Mouse (Mus musculus) bone marrow macrophage, adult 2 months (primary cell): ENCODE measurements around the gene Sertad3.

Experiments used
- CTCF ChIP-seq: IDR thresholded peaks from 2 replicates; pipeline ENCODE4 v1.5.1; 2012; ENCODE audit warnings: low read depth, mild to moderate bottlenecking, low read length, moderate library complexity
- POLR2A ChIP-seq: IDR thresholded peaks from 2 replicates; pipeline ENCODE4 v1.6.1; 2012; ENCODE audit warnings: mild to moderate bottlenecking, low read depth, low read length, borderline replicate concordance

DNA sequence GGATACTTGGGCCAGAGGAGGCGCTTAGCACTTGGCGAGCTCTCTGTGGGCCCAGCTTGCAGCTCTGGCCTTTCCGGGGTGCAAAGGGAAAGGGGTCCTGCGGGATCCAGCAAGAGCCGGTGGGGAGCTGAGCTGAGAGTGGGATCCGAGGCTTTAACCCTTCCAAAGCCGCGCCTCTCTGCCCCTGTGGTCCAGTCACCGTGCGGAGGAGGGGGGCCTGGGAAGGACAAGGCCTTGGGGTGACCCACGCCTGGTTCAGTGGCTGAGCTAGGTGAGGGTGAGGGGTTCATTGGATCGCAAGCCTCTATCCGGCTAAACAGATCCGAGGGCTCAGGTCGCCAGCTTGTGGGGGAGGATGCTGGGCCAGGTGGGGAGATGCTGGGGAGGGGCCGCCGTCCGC is 27.5 kb upstream of the Sertad3 start:
- no peak for TF ChIP-seq CTCF
- no peak for TF ChIP-seq POLR2A
